Mouse (Mus musculus): ENCODE data around the gene Rras2.

DNA sequence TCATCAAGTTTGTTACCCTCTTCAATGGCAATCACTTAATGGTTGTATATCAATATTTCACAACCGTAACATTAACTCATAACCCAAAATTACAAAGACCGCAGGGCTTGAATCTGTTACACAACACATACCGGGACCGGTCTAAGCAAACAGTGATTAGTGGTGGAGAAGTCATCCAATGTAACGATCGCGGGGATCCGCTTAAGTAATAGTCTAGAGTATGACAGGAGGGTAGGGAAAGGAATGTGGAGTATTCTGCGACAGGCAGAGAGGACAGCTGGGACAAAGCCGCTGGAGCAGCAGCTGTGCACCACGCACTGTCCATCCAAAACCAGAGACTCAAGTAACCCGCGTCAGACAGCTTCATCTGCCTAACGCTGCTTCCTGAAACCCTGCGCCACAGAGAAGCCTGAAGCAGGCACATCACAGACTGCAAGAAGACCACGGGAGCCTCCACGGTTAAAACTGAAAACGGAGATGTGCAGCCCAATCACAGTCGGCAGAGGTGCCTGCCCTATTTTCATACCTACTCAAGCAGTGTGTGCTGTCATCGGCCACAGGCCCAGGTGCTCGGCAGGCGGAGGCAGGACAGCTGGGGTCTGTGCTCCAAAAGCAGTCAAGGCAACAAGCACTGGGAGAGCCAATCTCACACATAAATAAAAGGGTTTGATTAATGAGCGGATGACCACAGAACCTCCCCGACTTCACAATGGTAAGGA, 13.8 kb downstream of the Rras2 start:
- TF ChIP-seq POLR2A (IDR thresholded peaks at IDR 0.05; ENCODE audit: extremely low read depth, insufficient read depth, low read length): no peak
- TF ChIP-seq CTCF (IDR thresholded peaks at IDR 0.05; ENCODE audit: low read depth, low read length): no peak

Data from liver, adult 2 months (tissue).